Mouse (Mus musculus): ENCODE measurements around the gene Amacr.

Amacr gene

GRCm38 (mm10) chr15:10991566-10991965 is 10.0 kb downstream of the Amacr start:
- DNase-seq, result no peak

- no peak for DNase-seq
Measured at GRCm38 (mm10) chr15:10999832-11000231, 18.3 kb downstream of the Amacr start.

- no peak for DNase-seq
Measured at GRCm38 (mm10) chr15:11000421-11000820, 18.9 kb downstream of the Amacr start, which contains the start of gene Slc45a2. Gene Slc45a2 (plus strand): TSS chr15:11000721.

GRCm38 (mm10) chr15:11003791-11004190 is 22.2 kb downstream of the Amacr start:
- DNase-seq, result no peak

GRCm38 (mm10) chr15:11004646-11005045 is 23.1 kb downstream of the Amacr start:
- DNase-seq, result no peak

DNA sequence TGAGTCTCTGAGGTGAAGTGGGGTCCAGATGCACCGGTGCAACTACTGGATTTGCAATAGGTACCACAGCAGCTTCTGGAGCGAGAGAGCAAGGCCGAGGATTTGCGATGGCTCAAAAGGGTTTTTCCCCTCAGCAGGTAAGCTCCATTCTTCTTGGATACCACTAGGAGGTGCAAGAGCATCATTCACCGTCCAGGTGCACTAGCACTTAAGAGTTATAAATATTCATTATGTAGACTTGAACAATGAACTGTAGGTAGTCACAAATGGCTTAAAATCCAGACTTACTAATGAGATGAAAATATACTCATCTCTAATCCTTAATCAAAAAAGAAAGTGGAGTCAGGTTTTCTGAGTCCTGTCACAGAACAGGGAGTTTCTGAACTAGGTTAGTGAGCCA is 27.2 kb downstream of the Amacr start:
- DNase-seq, result no peak

DNA sequence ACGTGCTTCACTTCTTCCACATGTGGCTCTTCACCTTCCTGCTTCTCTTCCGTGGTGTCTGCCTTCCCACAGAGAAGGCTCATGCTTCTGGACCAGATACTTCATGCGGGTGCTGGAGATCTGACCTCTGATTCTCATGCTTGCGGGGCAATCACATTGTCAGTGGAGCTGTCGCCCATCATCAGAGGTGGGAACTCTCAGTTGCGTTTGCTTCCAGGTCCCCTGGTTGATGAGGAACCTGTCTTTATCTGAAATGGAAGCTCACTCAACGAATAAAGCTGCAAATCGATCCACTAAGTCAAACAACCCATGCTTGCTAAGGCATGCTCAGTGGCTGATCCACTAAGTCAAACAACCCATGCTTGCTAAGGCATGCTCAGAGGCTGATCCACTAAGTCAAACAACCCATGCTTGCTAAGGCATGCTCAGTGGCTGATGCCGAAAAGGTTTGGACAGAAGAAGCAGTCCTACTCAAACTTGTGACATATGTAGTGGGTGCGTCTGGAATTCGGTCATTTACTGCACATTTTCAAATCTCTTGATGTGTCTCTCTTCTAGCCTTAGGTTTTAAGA is 29.5 kb downstream of the Amacr start:
- no peak for DNase-seq

DNA sequence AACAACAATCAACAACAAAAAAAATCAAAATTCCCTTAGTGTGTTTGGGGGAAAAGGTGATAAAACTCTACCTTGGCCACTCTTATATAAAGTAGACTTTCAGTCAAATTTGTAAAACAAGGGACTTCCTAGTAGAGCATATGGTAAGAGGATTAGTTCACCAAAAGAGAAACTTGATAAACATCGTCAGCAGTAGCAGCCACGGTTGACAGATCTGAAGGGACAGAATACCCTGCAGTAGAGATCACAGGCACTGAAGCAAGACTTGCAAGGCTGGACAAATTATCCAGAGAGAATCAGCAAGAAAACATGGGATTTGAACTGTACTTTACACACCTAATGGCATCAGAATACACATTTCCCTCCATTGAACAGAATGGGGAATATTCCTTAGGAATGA is 33.4 kb downstream of the Amacr start:
- no peak for DNase-seq

DNA sequence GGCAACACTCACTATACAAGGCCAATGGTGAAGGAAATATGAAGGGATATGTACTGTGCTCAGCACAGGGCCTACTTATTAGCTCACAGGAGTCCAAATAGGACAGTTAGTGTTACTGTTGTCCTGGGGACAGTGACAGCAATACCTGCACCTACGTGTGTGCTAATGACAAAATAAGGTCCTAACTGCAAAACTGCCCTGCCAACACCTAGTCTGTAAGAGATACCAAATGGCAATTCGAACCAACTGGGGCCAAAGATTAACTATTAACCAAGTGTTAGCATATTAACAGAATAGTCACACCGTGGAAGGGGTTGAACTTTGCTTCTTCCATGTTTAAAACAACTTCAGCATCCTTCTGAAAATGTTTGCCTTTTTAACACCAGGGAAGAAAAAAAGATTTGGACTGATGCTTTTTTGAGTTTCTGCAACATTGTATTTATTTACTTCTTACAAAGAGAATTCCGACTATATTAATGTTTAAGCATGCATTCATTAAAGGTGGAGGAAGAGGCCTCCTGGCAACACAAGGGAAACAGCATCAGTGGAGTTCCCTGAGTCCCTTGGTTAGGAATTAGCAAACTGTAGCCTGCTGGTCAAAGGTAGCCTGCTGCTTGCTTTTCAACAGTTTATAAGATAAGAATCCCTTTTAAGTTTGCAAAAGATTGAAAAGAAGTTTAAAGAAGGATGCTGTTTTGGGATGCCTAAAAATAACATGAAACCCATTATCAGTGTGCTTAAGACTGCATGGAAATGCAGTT is 45.4 kb downstream of the Amacr start:
- no peak for DNase-seq

DNA sequence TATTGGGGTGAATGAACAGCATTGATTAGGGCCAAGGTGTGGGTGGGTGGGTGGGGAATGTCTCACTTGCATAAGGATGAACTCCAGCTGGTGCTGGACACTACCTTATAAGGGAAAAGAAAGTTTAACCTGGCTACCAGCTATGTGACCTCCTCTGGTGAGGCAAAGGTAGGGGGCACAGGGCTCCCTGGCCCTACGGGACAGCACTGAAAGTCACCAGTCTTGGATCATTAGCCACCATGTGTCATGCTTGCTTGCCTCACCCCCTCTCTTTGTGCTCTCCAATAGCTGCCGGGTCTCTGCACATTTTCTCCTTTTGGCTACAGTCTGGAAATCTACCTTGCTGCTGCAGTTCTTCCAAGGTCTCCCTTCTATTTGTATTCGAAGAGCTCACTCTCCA is 48.6 kb downstream of the Amacr start:
- no peak for DNase-seq

DNA sequence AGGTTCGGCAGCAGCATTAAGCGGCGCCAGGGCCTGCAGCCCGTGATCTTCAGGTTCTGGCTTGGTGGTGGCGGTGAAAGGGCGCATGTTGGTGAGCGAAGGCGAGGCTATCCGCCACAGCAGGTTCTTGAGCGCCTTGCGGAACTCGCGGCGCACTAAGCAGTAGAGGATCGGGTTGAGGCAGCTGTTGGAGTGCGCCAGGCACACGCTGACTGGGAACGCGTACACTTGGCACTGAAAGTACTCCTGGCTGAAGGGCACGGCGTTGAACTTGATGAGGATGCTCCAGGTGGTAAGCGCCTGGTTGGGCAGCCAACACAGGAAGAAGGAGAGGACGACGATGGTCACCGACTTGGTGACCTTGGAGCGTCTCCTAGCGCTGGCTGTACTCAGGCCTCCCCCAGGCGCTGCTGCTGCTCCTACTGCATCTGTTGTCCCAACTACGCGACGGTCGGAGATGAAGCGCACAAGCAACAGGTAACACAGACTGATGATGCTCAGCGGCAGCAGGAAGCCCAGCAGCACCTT is 54.5 kb downstream of the Amacr start:
- no peak for DNase-seq

DNA sequence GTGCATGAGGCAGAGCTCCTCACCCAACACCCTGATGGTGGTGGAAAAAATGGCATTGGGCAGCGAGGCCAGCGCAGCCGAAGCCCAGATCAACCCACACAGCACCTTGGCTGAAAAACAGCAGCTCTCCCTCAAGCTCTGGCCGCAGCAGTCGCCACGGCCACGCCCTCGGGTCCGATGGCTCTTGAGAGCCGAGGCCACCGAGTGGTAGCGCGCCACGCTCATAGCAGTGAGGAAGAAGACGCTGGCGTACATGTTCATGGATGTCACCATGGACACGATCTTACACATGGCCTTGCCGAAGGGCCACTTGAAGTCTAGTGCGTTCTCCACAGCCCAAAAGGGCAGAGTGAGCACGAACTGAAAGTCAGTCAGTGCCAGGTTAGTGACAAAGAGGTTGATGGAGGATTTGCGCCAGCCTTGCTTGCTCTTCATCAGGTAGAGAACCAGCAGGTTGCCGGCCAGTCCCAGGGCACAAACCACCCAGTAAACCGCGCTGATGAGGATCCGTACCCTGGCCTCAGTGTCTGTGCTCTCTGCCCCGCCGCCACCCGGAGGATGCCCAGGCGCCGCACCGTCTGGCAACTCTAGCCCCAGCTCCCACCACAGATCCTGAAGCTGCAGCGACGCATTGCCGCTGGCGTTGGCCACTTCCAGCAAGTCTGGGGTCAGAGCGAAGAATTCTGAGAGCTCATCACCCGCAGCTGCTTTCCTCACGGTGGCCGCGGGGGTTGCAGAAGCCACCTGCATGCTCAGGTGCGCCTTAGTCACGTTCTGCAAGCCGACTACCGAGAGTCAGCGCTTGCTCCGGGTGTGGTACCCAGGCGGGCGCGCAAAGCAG is 55.2 kb downstream of the Amacr start:
- no peak for DNase-seq

DNA sequence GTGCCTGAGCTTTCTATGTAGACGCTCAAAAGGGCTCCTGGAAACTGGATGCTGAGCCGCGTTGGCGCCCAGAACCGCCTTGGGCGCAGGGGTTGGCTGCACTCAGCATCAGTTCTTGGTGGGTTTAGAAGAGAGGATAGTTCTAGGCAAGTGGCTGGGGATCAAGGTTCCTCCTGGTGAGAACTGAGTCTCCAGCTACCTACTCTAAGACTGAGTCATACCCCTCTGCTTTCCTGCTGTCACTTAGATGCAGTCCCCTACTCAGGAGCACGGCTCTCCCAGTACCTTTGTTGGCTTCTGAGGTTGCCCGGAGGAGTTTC is 55.8 kb downstream of the Amacr start:
- DNase-seq, result no peak

- DNase-seq, result no peak
Measured at GRCm38 (mm10) chr15:11037711-11038110, 56.2 kb downstream of the Amacr start, which contains the start of gene Rxfp3. Gene Rxfp3 (minus strand): TSS chr15:11037991.

GRCm38 (mm10) chr15:11038476-11038875 is 56.9 kb downstream of the Amacr start:
- DNase-seq, result peak; percentile 6

GRCm38 (mm10) chr15:11040067-11040466 is 58.5 kb downstream of the Amacr start:
- DNase-seq, result no peak

GRCm38 (mm10) chr15:11041229-11041628 is 59.7 kb downstream of the Amacr start:
- no peak for DNase-seq

DNA sequence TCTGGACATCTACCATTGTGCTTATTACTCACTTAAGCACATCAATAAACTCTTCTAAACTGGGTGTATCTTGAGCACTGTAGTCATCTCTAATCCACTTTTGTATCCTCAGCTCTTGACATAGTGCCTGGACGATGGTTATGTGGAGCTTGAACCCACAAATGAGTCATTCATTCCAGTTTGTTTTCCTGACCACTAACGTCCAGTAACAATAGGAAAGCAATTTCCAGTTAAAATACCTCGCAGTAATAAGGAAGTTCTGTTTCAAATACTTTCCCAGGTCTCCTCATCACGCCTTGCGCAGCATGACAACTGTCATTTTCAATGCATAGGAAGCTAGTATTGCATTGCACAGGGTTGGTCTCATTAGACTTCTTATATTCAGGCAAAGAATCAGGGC is 61.3 kb downstream of the Amacr start:
- DNase-seq, result no peak
